Mouse (Mus musculus) ZHBTc4 (cell line): Measurements from ENCODE around the gene Ednra.
"Not testable (repeated sequence)": the region's sequence is repeated elsewhere in the genome, so short reads cannot be mapped to it uniquely, and the experiment has no call there.

ENCODE experiments used
- DNase-seq: peaks from one replicate; pipeline ENCODE4 v3.0.0-alpha.2; 2011; ENCODE audit warnings: low read depth, low spot score

The Ednra gene

GRCm38 (mm10) chr8:77718933-77719332 is 5.3 kb downstream of the Ednra start:
- DNase-seq, result no peak

DNA sequence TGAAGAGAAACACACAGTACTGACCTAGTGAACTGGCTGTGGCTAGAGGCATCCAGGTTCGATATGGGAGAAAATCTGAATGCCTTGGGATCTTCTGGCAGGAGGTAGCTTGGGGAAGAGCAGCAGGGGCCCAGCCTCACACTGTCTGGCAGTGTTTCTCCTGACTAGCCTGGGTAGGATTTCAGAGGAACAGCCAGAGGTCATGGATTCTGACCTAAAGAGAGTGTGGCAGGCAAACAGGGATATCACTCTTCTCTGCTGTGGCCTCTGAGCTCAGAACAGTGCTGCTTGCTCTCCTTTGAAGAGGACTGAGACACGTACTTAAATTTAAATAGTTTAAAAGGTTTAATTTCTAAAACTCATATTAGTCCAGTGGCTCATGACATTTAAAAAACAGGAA is 7.2 kb downstream of the Ednra start:
- DNase-seq, result no peak

DNA sequence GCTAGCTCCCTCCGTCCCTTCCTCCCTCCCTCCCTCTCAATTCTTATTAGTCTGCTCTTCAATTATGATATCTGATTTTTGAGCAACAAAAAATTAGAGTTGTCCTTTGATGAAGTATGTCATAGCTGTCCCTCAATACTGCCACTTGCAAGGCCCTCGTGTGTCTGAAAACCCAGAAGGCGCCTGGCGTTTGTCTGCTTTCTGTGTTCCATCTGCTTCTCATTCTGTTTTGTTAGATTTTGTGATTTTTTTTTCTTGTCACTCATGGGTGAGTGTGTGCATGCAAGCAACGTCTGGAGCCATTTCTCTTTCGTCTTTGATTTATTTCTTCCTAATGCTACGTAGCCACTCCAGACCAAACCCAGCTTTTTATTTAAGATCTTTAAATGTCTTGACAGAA is 9.8 kb downstream of the Ednra start:
- DNase-seq, result no peak

- DNase-seq, result no peak
These were observed 10.6 kb downstream of the Ednra start for GRCm38 (mm10) chr8:77713688-77714087.

- DNase-seq, result no peak
These were observed 19.5 kb downstream of the Ednra start for GRCm38 (mm10) chr8:77704768-77705167.

GRCm38 (mm10) chr8:77698028-77698427 is 26.2 kb downstream of the Ednra start:
- DNase-seq, result no peak

DNA sequence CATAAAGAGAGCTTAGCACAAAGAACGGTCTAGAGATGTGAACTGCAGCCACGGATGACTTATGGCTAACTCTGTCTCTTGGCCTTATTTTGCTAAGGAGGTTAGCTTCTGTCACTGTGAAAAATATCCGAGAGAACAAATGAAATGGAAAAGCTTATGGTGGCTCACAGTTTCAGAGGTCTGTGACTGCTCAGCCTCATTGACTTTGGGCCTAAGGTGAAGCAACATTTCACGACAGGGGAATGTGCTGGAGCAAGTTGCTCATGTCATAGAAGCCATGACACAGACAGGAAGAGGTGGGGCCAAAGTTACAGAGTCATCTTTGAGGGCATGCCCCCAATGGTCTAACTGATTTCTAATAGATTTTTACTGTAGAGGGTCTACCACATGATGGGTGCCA is 28.1 kb downstream of the Ednra start:
- no peak for DNase-seq

GRCm38 (mm10) chr8:77695486-77696058 is 28.7 kb downstream of the Ednra start:
- DNase-seq, result no peak

GRCm38 (mm10) chr8:77695070-77695469 is 29.2 kb downstream of the Ednra start:
- DNase-seq, result no peak

- DNase-seq, result no peak
These were observed 29.7 kb downstream of the Ednra start for GRCm38 (mm10) chr8:77694588-77694987.

GRCm38 (mm10) chr8:77689421-77690059 is 34.7 kb downstream of the Ednra start:
- DNase-seq, result not testable (repeated sequence)

- DNase-seq, result no peak
These were observed 35.3 kb downstream of the Ednra start for GRCm38 (mm10) chr8:77688978-77689377.

- no peak for DNase-seq
These were observed 39.9 kb downstream of the Ednra start for GRCm38 (mm10) chr8:77684372-77684771.

DNA sequence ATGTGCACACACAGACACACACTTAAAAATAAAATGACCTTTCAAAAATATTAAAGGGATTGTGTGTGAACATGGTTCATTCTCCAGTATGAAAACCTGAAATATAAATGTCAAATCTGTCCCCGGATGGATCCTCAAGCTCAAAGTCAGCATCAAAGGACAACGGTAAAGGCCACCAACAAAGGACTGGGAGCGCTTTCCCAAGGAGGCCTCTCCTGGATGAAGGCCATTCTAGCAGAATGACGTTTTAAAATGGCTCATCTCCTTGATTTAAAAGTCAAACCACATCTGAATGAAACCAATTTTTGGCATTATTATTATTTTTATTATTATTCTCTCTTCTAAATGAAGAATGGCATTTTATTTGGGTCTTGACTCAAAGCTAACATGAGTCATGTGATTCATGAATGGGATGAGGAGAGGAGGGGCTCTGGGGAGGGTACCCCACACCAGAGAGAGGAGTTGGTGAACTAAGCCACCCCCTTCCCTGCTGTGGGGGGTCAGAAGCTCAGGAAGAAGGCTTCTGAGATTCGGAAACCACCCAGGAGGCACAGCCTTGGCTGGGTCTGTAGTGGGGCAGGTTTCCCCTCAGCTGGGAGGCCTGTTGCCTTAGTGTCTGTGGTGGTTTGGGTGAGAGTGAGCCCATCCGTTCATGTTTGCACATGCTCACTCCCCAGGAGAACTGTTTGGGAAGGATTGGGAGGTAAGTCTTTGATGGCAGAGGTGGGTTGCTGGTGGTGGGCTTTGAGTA is 40.7 kb downstream of the Ednra start:
- no peak for DNase-seq

DNA sequence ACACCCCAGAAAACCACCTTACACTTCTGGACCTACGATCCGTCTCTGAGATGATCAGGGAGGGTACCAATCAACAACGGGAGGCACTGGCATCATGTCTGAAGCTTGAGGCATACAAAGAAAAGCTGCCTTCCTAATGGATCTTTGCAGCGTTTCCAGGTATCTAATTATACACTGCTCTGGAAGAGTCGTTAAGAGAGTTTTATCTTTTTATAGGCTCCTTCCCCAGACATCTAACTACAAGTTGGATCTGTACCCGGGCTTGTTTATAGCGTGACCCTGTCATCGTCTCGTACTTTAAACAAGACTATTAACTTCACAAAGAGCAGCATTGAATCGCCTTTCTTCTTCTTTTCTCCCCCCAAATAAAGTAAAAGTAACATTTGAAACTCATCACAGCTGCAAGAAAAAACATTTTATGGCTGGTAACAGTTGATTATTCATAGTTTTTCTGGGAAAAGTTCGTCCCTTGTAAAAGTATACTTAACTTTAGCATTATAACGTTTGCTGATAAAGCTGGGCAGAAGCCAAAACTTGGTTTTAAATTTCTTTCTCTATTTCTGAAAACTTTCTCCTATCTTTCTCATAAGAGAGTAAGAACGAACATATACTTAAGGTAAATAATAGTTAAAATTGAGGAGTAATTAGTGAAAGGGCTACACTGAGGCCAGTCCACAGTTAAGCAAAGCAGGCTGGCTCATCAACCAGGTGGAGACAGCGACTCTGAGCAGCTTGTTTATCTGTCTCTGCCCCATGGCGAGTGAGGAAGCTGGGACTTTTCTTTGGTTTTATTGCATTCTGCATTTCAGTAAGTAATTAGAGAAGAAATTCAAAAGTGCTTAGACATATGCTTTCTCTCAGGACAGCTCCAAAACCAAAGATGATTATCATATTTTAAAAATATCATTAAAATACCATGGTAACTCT is 42.0 kb downstream of the Ednra start:
- DNase-seq, result no peak

GRCm38 (mm10) chr8:77672036-77672435 is 52.2 kb downstream of the Ednra start:
- DNase-seq, result no peak

GRCm38 (mm10) chr8:77670612-77671363 is 53.5 kb downstream of the Ednra start:
- DNase-seq, result no peak

DNA sequence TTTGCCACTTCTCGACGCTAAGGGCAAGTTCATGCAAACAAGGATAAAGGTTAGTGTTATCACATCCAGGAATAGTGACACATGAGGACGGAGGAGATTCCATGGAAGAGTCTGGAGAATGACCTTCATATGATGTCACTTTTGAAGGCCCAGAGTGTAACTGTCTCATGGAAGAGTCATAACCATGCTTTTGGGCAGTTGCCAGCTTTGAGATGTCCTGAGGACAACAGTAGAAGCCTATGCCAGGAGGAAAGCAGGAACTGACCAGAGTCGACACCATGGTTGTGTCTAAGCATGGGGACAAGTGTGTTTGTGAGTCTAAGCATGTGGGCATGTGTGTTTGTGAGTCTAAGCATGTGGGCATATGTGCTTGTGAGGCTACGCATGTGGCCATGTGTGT is 56.3 kb downstream of the Ednra start:
- no peak for DNase-seq

- DNase-seq, result no peak
These were observed 59.4 kb downstream of the Ednra start for GRCm38 (mm10) chr8:77664901-77665300.

DNA sequence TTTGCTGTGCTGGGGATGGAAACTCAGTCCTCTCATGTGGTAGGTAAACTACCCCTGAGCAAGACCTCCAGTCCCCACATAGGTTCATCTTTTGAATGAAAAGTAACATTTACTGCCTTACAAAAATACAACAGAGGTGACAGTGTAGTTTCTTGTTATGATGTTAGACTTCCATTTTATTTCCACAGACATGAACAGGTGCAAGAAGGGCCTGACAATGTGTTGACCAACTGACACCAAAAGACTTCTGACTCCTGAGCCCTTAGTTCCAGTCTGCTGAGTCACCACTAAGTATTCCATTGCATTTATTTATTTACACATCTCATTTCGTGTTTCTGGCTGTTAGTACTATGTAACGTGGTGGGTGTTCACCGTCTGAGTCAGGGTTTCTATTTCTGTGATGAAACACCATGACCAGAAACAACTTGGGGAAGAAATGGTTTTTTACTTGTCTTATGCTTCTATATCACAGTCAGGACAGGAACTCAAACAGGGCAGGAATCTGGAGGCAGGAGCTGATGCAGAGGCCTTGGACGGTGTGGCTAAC is 64.7 kb downstream of the Ednra start:
- DNase-seq, result no peak

DNA sequence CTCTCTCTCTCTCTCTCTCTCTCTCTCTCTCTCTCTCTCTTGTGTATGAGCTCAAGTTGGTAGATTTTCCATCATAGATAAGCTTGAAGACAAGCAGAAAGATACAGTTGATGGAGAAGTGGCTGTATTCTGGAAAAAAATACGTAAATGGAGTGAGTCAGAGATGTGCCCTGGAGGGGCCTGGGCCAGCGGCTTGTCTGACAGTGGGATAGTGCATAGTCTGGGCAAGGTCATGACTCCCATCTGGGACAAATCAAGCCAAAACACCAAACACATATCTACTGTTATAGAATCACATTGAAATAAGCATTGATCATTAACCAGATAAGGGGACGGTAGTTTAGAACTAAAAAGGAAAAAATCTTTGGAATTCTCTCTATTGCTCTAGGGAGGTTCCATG is 65.9 kb downstream of the Ednra start:
- no peak for DNase-seq
